Mouse (Mus musculus) ES-CJ7 (cell line): ENCODE measurements around the gene Zfp296.
"Not testable (repeated sequence)": the region's sequence is repeated elsewhere in the genome, so short reads cannot be mapped to it uniquely, and the experiment has no call there.

Experiments
- DNase-seq: peaks from one replicate; pipeline ENCODE4 v3.0.0; 2011; ENCODE audit warnings: low read depth, low spot score

The Zfp296 gene

DNA sequence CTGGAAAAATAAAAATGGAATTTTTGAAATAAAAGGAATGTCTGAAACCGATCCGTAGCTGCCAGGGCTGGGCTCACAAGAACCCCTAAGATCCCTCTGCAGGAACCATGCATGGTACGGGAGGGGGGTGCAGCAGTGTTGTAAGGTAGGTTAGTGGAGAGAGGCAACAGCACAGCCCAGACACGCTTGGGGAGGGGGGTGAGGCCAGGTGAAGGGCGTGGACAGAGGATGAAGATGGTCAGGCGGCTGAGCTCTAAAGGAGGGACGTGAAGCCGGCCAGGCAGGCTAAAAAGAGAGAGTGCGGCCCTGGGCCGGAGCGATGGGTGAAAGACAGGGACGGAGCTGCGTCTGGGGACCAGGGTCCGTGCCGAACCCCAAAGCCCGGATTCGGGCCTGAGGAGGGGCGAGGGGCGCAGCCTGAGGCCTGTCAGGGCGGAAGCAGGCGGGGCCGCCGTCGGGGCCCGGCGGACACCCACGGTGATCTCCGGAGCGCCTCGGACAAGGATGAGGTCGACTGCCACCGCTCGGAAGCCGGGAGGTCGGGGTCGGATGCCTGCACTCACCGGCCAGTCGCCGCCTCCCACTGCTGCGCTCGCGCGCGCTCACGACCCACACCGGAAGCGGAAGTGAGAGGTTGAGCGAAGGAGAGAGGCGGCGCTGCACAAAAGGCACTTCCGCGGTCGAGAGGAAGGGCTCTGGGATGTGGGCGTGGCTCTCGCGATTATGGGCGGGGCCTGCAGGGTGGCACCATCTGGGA is 26.9 kb downstream of the Zfp296 start, which contains the start of gene Clasrp:
Gene Clasrp (minus strand): TSS at position 638 of the 757 bp plus-strand sequence.
- peak; percentile 95 for DNase-seq

GRCm38 (mm10) chr7:19604606-19605214 is 27.6 kb downstream of the Zfp296 start:
- not testable (repeated sequence) for DNase-seq

- DNase-seq: no peak
Measured at GRCm38 (mm10) chr7:19607291-19607690, 30.2 kb downstream of the Zfp296 start.

GRCm38 (mm10) chr7:19609641-19610332 is 32.7 kb downstream of the Zfp296 start:
- peak; percentile 84 for DNase-seq

- DNase-seq: no peak
Measured at GRCm38 (mm10) chr7:19610969-19611368, 33.9 kb downstream of the Zfp296 start.

DNA sequence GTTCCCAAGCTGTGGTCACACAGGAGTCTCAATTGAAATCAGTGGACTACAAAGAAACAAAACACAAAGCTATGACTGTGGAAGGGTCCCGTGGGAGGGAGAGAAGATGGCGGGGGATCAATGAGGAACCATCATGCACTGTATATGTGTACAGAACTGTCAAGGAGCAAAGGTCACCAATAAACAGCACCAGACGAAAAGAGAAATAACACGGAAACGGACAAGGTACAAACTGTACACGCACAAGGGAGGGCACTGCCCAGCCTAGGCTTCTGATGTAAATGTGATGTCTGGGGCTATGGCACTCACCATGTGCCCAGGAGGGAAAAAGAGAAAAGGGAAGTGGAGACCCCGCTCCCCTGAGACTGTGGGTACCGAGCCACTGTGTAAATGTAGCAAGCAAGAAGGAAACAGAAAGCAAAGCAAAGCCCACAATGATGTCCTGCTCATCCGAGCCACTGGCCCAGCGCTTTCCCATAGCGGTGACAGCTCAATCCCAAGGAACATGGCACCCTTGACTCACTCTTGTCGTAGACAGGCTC is 38.0 kb downstream of the Zfp296 start:
- no peak for DNase-seq

DNA sequence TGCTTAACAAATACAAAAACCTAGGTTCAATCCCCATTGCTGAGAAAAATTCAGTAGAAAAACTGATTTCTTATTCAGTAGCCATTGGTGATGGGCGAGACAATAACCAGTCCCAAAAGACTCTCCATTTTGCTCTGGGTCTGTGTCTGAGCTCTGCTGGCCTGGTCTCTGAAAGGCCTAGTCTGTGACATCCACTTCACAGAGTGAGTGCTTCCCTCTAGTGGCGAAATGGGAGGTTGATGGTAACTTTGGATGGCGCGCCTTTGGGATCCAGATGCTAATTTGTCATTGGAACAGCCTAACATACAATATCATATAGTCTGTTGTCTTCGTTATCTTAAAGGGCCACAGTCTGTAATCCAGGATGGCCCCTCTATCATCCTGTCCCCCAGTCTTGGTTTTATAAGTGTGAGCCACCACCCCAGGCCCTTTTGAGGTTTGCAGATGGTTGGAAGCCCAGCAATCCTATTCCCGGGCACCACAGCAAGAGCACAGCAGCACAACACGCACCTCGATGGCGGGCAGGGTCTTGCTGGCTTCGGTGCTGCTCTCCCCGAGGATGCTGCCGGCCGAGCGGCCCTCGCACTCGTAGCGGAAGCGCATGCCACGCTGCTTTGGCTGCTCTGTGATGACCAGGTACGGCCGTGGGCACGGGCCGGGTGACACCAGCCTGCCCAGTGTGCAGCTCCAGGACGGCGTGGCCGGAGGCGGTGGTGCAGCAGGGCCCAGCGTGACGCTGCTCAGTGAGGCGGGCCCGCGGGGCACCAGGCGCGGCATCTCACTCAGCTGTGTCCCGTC is 42.1 kb downstream of the Zfp296 start:
- peak; percentile 85 for DNase-seq

- no peak for DNase-seq
Measured at GRCm38 (mm10) chr7:19620811-19621210, 43.7 kb downstream of the Zfp296 start.

DNA sequence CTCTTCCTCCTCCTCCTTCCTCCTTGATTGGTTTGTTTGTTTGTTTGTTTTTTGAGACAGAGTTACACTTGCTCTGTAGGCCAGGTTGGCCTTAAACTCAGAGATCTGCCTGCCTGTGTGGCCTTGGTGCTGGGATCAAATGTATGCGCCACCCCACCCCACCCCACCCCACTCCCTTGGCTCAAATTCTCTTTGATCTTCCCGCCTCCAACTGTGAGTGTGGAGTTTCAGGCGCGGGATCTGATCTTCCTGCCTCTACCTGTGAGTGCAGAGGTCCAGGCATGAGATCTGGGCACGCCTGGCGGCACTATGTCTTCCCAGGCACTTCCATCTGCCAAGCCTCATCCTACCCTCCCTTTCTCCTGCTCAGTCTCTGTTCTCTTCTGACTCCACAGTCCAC is 45.2 kb downstream of the Zfp296 start:
- DNase-seq: peak; percentile 77

- no peak for DNase-seq
Measured at GRCm38 (mm10) chr7:19623433-19623832, 46.3 kb downstream of the Zfp296 start.

DNA sequence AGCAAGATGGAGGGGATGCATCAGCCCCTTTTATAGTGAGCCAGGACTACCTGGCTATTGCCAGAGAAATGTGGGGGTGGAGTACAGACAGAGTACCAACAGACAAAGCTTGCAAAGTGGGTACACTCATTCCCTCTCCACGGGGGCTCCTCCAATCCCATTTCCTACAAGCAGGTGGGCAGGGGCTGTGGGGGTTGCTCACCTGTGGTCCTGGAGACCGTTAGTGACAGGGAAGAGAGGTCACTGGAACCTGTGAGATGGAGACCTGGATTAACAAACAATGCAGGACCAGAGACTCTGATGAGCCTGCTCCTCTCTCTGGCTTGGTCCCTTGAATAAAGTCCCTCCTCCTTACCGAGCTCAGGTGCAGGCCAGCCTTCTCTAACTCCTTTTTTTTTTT is 50.6 kb downstream of the Zfp296 start:
- DNase-seq: peak; percentile 61

- DNase-seq: no peak
Measured at GRCm38 (mm10) chr7:19628192-19628535, 51.1 kb downstream of the Zfp296 start.

DNA sequence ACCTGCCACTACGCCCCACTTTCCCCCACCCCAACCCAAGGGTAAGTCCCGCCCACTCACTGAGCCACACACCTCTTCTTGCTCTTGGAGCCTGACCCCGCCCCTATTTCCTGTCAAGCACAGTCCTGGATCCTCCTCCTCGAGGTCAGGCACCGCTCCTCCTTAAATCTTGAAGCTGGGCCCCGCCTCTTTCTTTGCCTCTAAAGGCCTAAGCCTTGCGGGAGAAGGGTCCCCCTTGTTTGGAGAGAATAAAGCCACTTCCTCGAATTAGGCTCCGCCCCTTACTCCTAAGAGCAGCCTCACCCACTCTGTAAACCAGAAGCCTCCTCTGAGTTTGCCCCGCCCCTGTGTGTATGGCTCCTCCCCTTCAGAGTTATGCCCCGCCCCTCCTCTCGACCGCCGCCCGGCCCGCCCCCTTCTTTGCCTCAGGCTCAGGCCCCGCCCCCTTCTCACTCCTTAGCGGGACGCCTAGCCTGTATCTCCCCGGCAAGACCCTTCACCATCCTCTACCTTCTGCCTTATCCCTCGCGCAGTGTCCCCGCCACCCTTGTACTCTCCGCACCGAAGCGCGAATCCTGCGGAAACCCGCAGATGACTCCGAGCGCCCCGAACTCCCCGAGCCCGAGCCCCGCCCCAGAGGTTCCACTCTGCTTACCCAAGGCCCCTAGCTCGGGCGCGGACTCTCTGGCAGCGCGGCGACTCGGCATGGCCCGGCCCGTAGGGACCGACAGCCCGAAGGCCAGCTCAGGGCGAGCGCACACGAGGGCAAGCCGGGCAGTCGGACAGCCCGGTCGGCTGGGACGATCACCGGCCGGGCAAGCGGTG is 51.7 kb downstream of the Zfp296 start:
- peak; percentile 100 for DNase-seq

DNA sequence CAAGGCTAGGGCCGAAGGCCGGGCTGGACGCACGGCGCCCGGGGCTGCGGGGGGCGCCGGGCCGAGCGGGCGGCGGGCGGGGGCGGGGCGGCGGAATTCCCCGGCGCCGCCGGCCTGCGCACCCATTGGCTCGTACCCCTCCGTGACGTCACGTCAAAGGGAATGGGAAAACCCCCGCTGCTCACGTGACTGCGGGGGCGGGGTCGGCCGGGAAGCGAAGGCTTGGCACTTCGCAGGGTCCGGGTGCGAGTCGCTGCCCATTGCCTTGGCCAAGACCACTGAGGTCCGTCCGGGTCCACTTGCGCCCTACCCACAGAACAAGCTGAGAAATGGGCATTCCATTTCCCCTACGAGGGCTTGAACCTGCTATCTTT is 52.3 kb downstream of the Zfp296 start, which contains the start of gene Relb:
Gene Relb (minus strand): TSS at position 78 of the 374 bp plus-strand sequence.
- DNase-seq: peak; percentile 86
